Mouse (Mus musculus) spleen, adult 2 months (tissue): ENCODE data around the gene Clptm1. TPM values are rescaled to one million over a fixed set of nuclear protein-coding genes. Genes with fewer than 3 reads are reported as not detected.
"Not testable (repeated sequence)": the region's sequence is repeated elsewhere in the genome, so short reads cannot be mapped to it uniquely, and the experiment has no call there.

Experiments
- DNase-seq, 2 experiments: peaks; one replicate each; pipeline versions ENCODE4 v3.0.0 to v3.0.0-alpha.2; 2012 to 2021; ENCODE audit warnings: low spot score in 2 of 2, low read depth in 1 of 2
- H3K27ac ChIP-seq: fragments of 200-500 bp; 2 replicates; pipeline ENCODE4 v1.5.1; 2012; ENCODE audit warnings: low read length, inconsistent platforms; ENCODE audit not compliant: insufficient read depth
- H3K27me3 ChIP-seq: fragments of 200-500 bp; 2 replicates; pipeline ENCODE4 v1.6.1; 2012; ENCODE audit warnings: mild to moderate bottlenecking, moderate library complexity, low read length, inconsistent platforms; ENCODE audit not compliant: control insufficient read depth, insufficient read depth
- H3K36me3 ChIP-seq: fragments of 200-500 bp; 2 replicates; pipeline ENCODE4 v1.6.1; 2012; ENCODE audit warnings: mild to moderate bottlenecking, low read length, inconsistent platforms; ENCODE audit not compliant: control insufficient read depth, insufficient read depth
- H3K4me1 ChIP-seq: fragments of 200-500 bp; 2 replicates; pipeline ENCODE4 v1.6.1; 2011; ENCODE audit warnings: inconsistent platforms; ENCODE audit not compliant: control insufficient read depth, insufficient read depth, insufficient read length
- H3K4me3 ChIP-seq: fragments of 200-500 bp; 2 replicates; pipeline ENCODE4 v1.5.1; 2011; ENCODE audit warnings: mild to moderate bottlenecking, inconsistent platforms; ENCODE audit not compliant: insufficient read depth, insufficient read length; ENCODE audit errors: extremely low read depth
- CTCF ChIP-seq: fragments of 200-500 bp; IDR thresholded peaks from 2 replicates; pipeline ENCODE4 v1.5.1; 2011; ENCODE audit warnings: mild to moderate bottlenecking, inconsistent platforms; ENCODE audit not compliant: insufficient read depth, insufficient read length, insufficient replicate concordance; ENCODE audit errors: extremely low read depth
- POLR2A ChIP-seq: fragments of 200-500 bp; IDR thresholded peaks from 2 replicates; pipeline ENCODE4 v1.6.1; 2011; ENCODE audit warnings: low read depth, low read length, inconsistent platforms
- WGBS: fragments of 180-500 bp; shearing (Covaris S2); methylation state at CpG from one replicate; pipeline ENCODE4 v1.1.7; 2018; 5-methylcytosine and 5-hydroxymethylcytosine counted together
- polyA plus RNA-seq: library from polyadenylated mRNA; depleted of rRNA; stranded (reverse); fragments of >200 nt; gene quantifications from 2 replicates; pipeline ENCODE4 v1.2.3, GENCODE M21; 2012

The Clptm1 gene
- polyA plus RNA-seq, 1 experiment: 76.3 TPM

DNA sequence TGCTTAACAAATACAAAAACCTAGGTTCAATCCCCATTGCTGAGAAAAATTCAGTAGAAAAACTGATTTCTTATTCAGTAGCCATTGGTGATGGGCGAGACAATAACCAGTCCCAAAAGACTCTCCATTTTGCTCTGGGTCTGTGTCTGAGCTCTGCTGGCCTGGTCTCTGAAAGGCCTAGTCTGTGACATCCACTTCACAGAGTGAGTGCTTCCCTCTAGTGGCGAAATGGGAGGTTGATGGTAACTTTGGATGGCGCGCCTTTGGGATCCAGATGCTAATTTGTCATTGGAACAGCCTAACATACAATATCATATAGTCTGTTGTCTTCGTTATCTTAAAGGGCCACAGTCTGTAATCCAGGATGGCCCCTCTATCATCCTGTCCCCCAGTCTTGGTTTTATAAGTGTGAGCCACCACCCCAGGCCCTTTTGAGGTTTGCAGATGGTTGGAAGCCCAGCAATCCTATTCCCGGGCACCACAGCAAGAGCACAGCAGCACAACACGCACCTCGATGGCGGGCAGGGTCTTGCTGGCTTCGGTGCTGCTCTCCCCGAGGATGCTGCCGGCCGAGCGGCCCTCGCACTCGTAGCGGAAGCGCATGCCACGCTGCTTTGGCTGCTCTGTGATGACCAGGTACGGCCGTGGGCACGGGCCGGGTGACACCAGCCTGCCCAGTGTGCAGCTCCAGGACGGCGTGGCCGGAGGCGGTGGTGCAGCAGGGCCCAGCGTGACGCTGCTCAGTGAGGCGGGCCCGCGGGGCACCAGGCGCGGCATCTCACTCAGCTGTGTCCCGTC, 45.6 kb downstream of the Clptm1 start:
- peak; percentile 52 to 59 for DNase-seq
- H3K4me3 ChIP-seq: no peak overlapping the region
- TF ChIP-seq POLR2A (no peak), CTCF (peak; percentile 70; the same call in 1 of the 2 replicates)

DNA sequence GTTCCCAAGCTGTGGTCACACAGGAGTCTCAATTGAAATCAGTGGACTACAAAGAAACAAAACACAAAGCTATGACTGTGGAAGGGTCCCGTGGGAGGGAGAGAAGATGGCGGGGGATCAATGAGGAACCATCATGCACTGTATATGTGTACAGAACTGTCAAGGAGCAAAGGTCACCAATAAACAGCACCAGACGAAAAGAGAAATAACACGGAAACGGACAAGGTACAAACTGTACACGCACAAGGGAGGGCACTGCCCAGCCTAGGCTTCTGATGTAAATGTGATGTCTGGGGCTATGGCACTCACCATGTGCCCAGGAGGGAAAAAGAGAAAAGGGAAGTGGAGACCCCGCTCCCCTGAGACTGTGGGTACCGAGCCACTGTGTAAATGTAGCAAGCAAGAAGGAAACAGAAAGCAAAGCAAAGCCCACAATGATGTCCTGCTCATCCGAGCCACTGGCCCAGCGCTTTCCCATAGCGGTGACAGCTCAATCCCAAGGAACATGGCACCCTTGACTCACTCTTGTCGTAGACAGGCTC, 49.7 kb downstream of the Clptm1 start:
- TF ChIP-seq CTCF (no peak), POLR2A (no peak)
- Histone ChIP-seq H3K36me3 (peaks cover 57% of the 10 kb centered on the region), H3K4me3 (no peak overlapping the region), H3K4me1 (peaks cover 9% of the 10 kb centered on the region), H3K27me3 (no peaks in the 10 kb centered on the region), H3K27ac (peak overlapping the region; percentile 80)
- 45% methylated on average over 12 of the region's 12 CpGs for WGBS
- peak; percentile 45 to 58 for DNase-seq

More for the DNA sequence above, 45.6 kb downstream of the Clptm1 start:
- no peak overlapping the region for H3K27ac ChIP-seq
- WGBS: 40% methylated on average over 35 of the region's 35 CpGs
- H3K4me1 ChIP-seq: peaks cover 9% of the 10 kb centered on the region
- peaks cover 49% of the 10 kb centered on the region for H3K36me3 ChIP-seq
- H3K27me3 ChIP-seq: no peaks in the 10 kb centered on the region

DNA sequence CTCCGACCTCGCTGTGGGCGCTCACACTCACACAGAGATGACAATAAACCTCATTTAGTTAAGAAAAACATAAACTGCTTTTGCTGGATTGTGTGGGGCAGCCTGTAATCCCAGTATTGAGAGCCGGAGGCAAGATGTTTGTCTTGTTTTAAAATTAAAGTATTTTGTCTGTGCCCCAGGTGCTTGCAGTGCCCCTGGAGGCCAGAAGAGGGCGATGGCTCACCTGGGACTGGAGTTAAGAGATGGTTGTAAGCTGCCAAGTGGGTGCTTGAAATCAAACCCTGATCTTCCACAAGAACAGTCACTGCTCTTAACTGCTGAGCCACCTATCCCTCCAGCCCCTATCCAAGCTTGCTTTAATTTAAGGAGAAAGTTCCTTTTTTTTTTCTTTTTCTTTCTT, 53.9 kb downstream of the Clptm1 start:
- Histone ChIP-seq H3K27ac (no peak overlapping the region), H3K36me3 (peaks cover 44% of the 10 kb centered on the region), H3K4me3 (no peak overlapping the region), H3K27me3 (no peaks in the 10 kb centered on the region), H3K4me1 (peaks cover 5% of the 10 kb centered on the region; the same call in 1 of the 2 replicates)
- no peak for DNase-seq
- 85% methylated on average over 5 of the region's 5 CpGs for WGBS
- TF ChIP-seq POLR2A: no peak
- no peak for TF ChIP-seq CTCF

DNA sequence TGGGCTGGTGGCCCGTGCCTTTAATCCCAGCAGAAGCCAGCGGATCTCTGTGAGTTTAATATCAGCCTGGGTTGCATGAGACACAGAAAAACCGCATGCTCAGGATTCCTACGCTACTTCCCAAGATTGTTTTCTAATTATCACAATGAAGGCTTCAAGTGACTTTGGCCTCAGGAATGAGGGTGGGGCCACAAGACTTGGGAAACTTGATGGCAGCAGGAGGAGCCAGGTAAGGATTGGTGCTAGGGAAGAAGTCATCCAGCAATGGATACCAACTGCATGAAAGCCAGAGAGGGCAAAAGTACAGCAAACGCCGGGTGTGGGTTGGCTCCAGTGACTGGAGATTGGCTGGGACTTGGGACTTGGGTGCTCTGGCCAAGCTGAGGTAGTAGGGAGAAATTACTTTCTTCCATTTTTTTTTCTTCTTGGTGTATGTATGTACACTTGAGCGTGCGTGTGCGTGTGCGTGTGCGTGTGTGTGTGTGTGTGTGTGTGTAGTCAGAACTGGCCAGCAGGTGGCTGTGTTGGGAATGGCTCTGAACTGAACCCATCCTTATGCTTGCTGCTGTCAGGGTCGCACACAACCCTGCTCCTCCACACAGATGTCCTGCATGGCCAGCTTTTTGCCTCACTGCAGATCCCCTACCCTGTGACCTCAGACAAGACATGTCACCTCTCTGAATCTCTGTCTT, 55.0 kb downstream of the Clptm1 start:
- Histone ChIP-seq H3K27ac (no peak overlapping the region), H3K4me1 (no peaks in the 10 kb centered on the region), H3K27me3 (no peaks in the 10 kb centered on the region), H3K36me3 (peaks cover 42% of the 10 kb centered on the region), H3K4me3 (no peak overlapping the region)
- no peak for DNase-seq
- no peak for TF ChIP-seq CTCF
- no peak for TF ChIP-seq POLR2A
- WGBS: 96% methylated on average over 12 of the region's 12 CpGs

DNA sequence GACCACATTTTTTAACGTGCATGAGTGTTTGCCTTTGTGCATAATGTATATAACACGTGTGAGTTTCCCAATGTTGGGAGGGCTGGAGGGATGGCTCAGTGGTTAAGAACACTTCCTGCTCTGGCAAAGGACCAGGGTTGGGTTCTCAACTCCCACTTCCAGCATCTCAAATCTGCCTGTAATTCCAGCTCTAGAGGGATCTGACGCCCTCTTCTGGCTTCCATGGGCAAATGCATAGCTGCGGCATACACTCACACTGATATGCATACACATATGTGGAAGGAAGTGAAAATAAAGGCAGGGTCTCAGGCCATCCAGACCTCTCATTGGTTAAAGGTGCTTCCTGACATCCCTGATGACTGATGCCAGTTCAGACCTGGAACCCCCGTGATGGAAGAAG, 57.5 kb downstream of the Clptm1 start:
- H3K4me1 ChIP-seq: 0 out of 2 replicates have a peak, but pooled peaks cover 3% of the 10 kb centered on the region
- no peak overlapping the region for H3K27ac ChIP-seq
- no peak for DNase-seq
- peaks cover 32% of the 10 kb centered on the region for H3K36me3 ChIP-seq
- WGBS: 89% methylated on average over 5 of the region's 5 CpGs
- no peak overlapping the region for H3K4me3 ChIP-seq
- H3K27me3 ChIP-seq: no peaks in the 10 kb centered on the region
- TF ChIP-seq CTCF: no peak
- no peak for TF ChIP-seq POLR2A

DNA sequence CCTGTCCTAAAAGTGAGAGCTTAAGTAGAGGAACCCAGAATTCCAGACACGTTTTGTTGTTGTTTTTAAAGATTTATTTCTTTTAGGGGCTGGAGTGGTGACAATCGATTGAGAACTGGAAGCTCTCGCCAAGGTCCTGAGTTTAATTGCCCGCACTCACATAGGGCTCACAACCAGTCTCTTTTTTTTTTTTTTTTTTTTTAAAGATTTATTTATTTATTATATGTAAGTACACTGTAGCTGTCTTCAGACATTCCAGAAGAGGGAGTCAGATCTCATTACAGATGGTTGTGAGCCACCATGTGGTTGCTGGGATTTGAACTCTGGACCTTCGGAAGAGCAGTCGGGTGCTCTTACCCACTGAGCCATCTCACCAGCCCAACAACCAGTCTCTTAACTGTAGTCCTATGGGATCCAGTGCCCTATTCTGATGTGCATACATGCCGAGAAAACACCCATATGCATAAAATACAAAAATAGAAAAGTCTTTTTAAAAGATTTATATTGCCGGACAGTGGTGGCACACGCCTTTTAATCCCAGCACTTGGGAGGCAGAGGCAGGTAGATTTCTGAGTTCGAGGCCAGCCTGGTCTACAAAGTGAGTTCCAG, 60.1 kb downstream of the Clptm1 start:
- not testable (repeated sequence) for H3K4me1 ChIP-seq, H3K4me3 ChIP-seq, H3K27ac ChIP-seq, H3K27me3 ChIP-seq, DNase-seq
- 56% methylated on average over 10 of the region's 10 CpGs for WGBS
- H3K36me3 ChIP-seq: peaks cover 17% of the 10 kb centered on the region
